Mouse (Mus musculus) CH12.LX (cell line): ENCODE measurements around the gene Tnnc2. TPM values are rescaled to one million over a fixed set of nuclear protein-coding genes. Genes with fewer than 3 reads are reported as not detected.

Experiments
- DNase-seq: peaks from one replicate; pipeline ENCODE4 v3.0.0-alpha.2; 2013; ENCODE audit errors: extremely low read depth
- H3K27ac ChIP-seq: 2 replicates; pipeline ENCODE4 v1.5.1; 2012; ENCODE audit warnings: low read depth, mild to moderate bottlenecking, control low read depth, moderate library complexity; ENCODE audit not compliant: insufficient read depth
- H3K27me3 ChIP-seq: replicated peaks from 2 replicates; pipeline ENCODE3; 2012; ENCODE audit warnings: inconsistent platforms
- H3K36me3 ChIP-seq, 2 experiments: replicated peaks in 1 of 2; 2 replicates each; pipeline versions ENCODE3 to v1.6.1; 2012; ENCODE audit warnings: inconsistent platforms in 1 of 2, low read length in 1 of 2, mild to moderate bottlenecking in 1 of 2, mixed read lengths in 1 of 2, moderate library complexity in 1 of 2; ENCODE audit not compliant: control insufficient read depth in 1 of 2, insufficient read depth in 1 of 2
- H3K4me1 ChIP-seq, 2 experiments: 2 replicates each; pipeline ENCODE4 v1.6.1; 2012; ENCODE audit warnings: inconsistent platforms in 1 of 2, moderate library complexity in 1 of 2; ENCODE audit not compliant: insufficient read depth in 2 of 2, control insufficient read depth in 1 of 2
- H3K4me2 ChIP-seq: 2 replicates; pipeline ENCODE4 v1.6.1; 2012; ENCODE audit warnings: low read depth, mild to moderate bottlenecking, control low read depth; ENCODE audit not compliant: poor library complexity, insufficient read depth, severe bottlenecking
- H3K4me3 ChIP-seq, 3 experiments: fragments of 150-350 bp in 1 of 3; sonication (generic) in 1 of 3; replicated peaks in 1 of 3; 2 replicates each; pipeline versions ENCODE3 to v1.5.1; 2011 to 2012; ENCODE audit warnings: low read depth in 2 of 3, low read length in 2 of 3, mild to moderate bottlenecking in 2 of 3, moderate library complexity in 2 of 3, control low read depth in 1 of 3, improper control_type of control experiment in 1 of 3, inconsistent platforms in 1 of 3, mixed read lengths in 1 of 3; ENCODE audit not compliant: poor library complexity in 1 of 3
- H3K79me2 ChIP-seq: replicated peaks from 2 replicates; pipeline ENCODE4 v1.6.1; 2012; ENCODE audit warnings: mild to moderate bottlenecking, moderate library complexity; ENCODE audit not compliant: control insufficient read depth, poor library complexity, insufficient read depth, severe bottlenecking; ENCODE audit errors: extremely low read depth
- H3K9ac ChIP-seq: 2 replicates; pipeline ENCODE4 v1.6.1; 2012; ENCODE audit warnings: low read depth, mild to moderate bottlenecking, control low read depth, moderate library complexity; ENCODE audit not compliant: insufficient read depth
- H3K9me3 ChIP-seq: replicated peaks from 2 replicates; pipeline ENCODE3; 2012; ENCODE audit warnings: low read length, inconsistent platforms, mixed read lengths
- BHLHE40 ChIP-seq: IDR thresholded peaks from 2 replicates; pipeline ENCODE4 v1.6.1; 2011; ENCODE audit warnings: mild to moderate bottlenecking, low read depth, low read length, improper control_type of control experiment
- CHD2 ChIP-seq: IDR thresholded peaks from 2 replicates; pipeline ENCODE4 v1.6.1; 2011; ENCODE audit warnings: low read length, improper control_type of control experiment
- CTCF ChIP-seq, 2 experiments: IDR thresholded peaks in 1 of 2; conservative IDR thresholded peaks in 1 of 2; 2 replicates each; pipeline ENCODE4 v1.5.1; 2011 to 2012; ENCODE audit warnings: low read depth in 2 of 2, low read length in 2 of 2, improper control_type of control experiment in 1 of 2, inconsistent platforms in 1 of 2, mild to moderate bottlenecking in 1 of 2, moderate library complexity in 1 of 2
- E2F4 ChIP-seq: IDR thresholded peaks from 2 replicates; pipeline ENCODE4 v1.6.1; 2011; ENCODE audit warnings: low read depth, low read length, improper control_type of control experiment; ENCODE audit not compliant: insufficient replicate concordance
- EP300 ChIP-seq: IDR thresholded peaks from 2 replicates; pipeline ENCODE4 v1.6.1; 2011; ENCODE audit warnings: low read length, improper control_type of control experiment
- HCFC1 ChIP-seq: IDR thresholded peaks from 2 replicates; pipeline ENCODE4 v1.6.1; 2012; ENCODE audit warnings: low read depth, mild to moderate bottlenecking, inconsistent platforms, low read length, improper control_type of control experiment
- IRF4 ChIP-seq: IDR thresholded peaks from 2 replicates; pipeline ENCODE4 v1.6.1; 2014; ENCODE audit warnings: low read depth, mild to moderate bottlenecking, inconsistent platforms, low read length, improper control_type of control experiment
- MAFK ChIP-seq: IDR thresholded peaks from 2 replicates; pipeline ENCODE4 v1.6.1; 2011; ENCODE audit warnings: low read length, improper control_type of control experiment; ENCODE audit not compliant: insufficient replicate concordance
- MAX ChIP-seq: IDR thresholded peaks from 2 replicates; pipeline ENCODE4 v1.6.1; 2011; ENCODE audit warnings: low read length, improper control_type of control experiment
- MAZ ChIP-seq: IDR thresholded peaks from 2 replicates; pipeline ENCODE4 v1.6.1; 2012; ENCODE audit warnings: low read depth, mild to moderate bottlenecking, inconsistent platforms, low read length, improper control_type of control experiment, moderate library complexity
- MEF2A ChIP-seq: IDR thresholded peaks from 2 replicates; pipeline ENCODE4 v1.6.1; 2014; ENCODE audit warnings: low read depth, mild to moderate bottlenecking, inconsistent platforms, low read length, improper control_type of control experiment, borderline replicate concordance
- MXI1 ChIP-seq: IDR thresholded peaks from 2 replicates; pipeline ENCODE4 v1.6.1; 2011; ENCODE audit warnings: mild to moderate bottlenecking, low read depth, low read length, improper control_type of control experiment
- MYC ChIP-seq: IDR thresholded peaks from 2 replicates; pipeline ENCODE4 v1.6.1; 2011; ENCODE audit warnings: low read depth, mild to moderate bottlenecking, improper control_type of control experiment, low read length
- NELFE ChIP-seq: IDR thresholded peaks from 2 replicates; pipeline ENCODE4 v1.6.1; 2011; ENCODE audit warnings: low read depth, low read length, improper control_type of control experiment
- NRF1 ChIP-seq: IDR thresholded peaks from 2 replicates; pipeline ENCODE4 v1.6.1; 2014; ENCODE audit warnings: low read depth, mild to moderate bottlenecking, inconsistent platforms, low read length, improper control_type of control experiment, moderate library complexity
- PAX5 ChIP-seq: IDR thresholded peaks from 2 replicates; pipeline ENCODE4 v1.6.1; 2012; ENCODE audit warnings: low read length, inconsistent platforms, mixed read lengths
- POLR2AphosphoS2 ChIP-seq: IDR thresholded peaks from 2 replicates; pipeline ENCODE4 v1.6.1; 2011; ENCODE audit warnings: low read depth, low read length, improper control_type of control experiment
- RAD21 ChIP-seq: IDR thresholded peaks from 2 replicates; pipeline ENCODE4 v1.6.1; 2011; ENCODE audit warnings: low read depth, mild to moderate bottlenecking, low read length, improper control_type of control experiment, moderate library complexity
- RCOR1 ChIP-seq: conservative IDR thresholded peaks from 2 replicates; pipeline ENCODE4 v1.6.1; 2012; ENCODE audit warnings: low read depth, mild to moderate bottlenecking, inconsistent platforms, low read length, improper control_type of control experiment
- SIN3A ChIP-seq: IDR thresholded peaks from 2 replicates; pipeline ENCODE4 v1.6.1; 2012; ENCODE audit warnings: low read length, improper control_type of control experiment, inconsistent platforms
- SMC3 ChIP-seq: IDR thresholded peaks from 2 replicates; pipeline ENCODE4 v1.6.1; 2011; ENCODE audit warnings: low read depth, low read length, improper control_type of control experiment
- TBP ChIP-seq: conservative IDR thresholded peaks from 2 replicates; pipeline ENCODE4 v1.6.1; 2011; ENCODE audit warnings: low read depth, low read length, improper control_type of control experiment
- TCF12 ChIP-seq: IDR thresholded peaks from 2 replicates; pipeline ENCODE4 v1.6.1; 2014; ENCODE audit warnings: low read depth, mild to moderate bottlenecking, inconsistent platforms, low read length, improper control_type of control experiment
- UBTF ChIP-seq: IDR thresholded peaks from 2 replicates; pipeline ENCODE4 v1.6.1; 2012; ENCODE audit warnings: low read depth, mild to moderate bottlenecking, inconsistent platforms, low read length, improper control_type of control experiment, moderate library complexity
- USF1 ChIP-seq: IDR thresholded peaks from 2 replicates; pipeline ENCODE4 v1.6.1; 2014; ENCODE audit warnings: low read depth, mild to moderate bottlenecking, inconsistent platforms, low read length, improper control_type of control experiment
- USF2 ChIP-seq: conservative IDR thresholded peaks from 2 replicates; pipeline ENCODE4 v1.6.1; 2011; ENCODE audit warnings: low read depth, low read length, improper control_type of control experiment
- ZMIZ1 ChIP-seq: IDR thresholded peaks from 2 replicates; pipeline ENCODE4 v1.6.1; 2012; ENCODE audit warnings: low read depth, mild to moderate bottlenecking, inconsistent platforms, low read length, improper control_type of control experiment
- dilution Hi-C: fragments of 300-500 bp; cut with MboI; formaldehyde crosslinking; loops from 2 replicates; pipeline ENCODE4 v1.14.3; 2020; ENCODE audit warnings: low sequenced_read_pairs; ENCODE audit not compliant: extremely low pct_unique_long_range_greater_than_20kb, extremely low pct_ligation_motif_present
- in situ Hi-C: fragments of 300-500 bp; cut with MboI; formaldehyde crosslinking; loops from 3 replicates; pipeline ENCODE4 v1.14.3; 2019; ENCODE audit warnings: low sequenced_read_pairs, low pct_ligation_motif_present, low pct_unique_long_range_greater_than_20kb, mixed read lengths
- polyA plus RNA-seq: library from polyadenylated mRNA; unstranded; fragments of >175 nt; gene quantifications from 2 replicates; pipeline ENCODE4 v1.2.1, GENCODE M21; 2012; ENCODE audit warnings: low read depth; ENCODE audit not compliant: insufficient read length
- total RNA-seq, 2 experiments: library from RNA; depleted of rRNA; stranded (reverse); fragments of 300-350 nt in 1 of 2; fragments of >200 nt in 1 of 2; gene quantifications; 2 replicates each; pipeline ENCODE4 v1.2.3; 2012 to 2014

The Tnnc2 gene
- total and polyA plus RNA-seq, 3 experiments, result not detected

DNA sequence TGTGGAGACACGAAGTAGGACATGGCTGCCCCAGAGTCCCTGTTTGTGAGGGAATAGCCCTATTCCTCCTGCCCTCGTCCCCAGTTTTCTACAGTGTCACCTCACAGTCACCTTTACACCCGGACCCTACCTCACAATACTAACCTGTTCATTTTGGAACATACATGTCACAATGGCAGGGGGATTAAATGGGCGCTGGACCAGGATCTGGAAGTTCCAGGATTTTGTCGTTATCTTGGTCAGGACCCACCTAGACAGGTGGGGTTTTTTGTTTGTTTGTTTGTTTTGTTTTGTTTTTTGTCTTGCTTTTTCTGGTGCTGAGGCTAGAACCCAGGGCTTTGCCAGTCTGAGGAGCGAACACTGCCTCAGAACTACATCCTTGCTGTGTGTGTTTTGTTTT lies 48.7 kb upstream of the Tnnc2 start, which contains the start of gene Spata25:
Spata25 (minus strand) TSS at position 101 of the 400 bp plus-strand sequence.
- DNase-seq, result no peak
- peaks cover 8 to 55% of the 10 kb centered on the region in 2 experiments for H3K4me1 ChIP-seq
- H3K4me3 ChIP-seq, result no peak within 1 kb of the TSS
- H3K27me3 ChIP-seq, result peaks cover 1% of the 10 kb centered on the region
- dilution Hi-C loops (no loop called here), in situ Hi-C loops (no loop called here)
- no peak within 1 kb of the TSS for H3K4me2 ChIP-seq
- TF ChIP-seq MAX (no peak), CTCF (conservative IDR thresholded peaks at IDR 0.05 in 1 of 2, IDR thresholded peaks at IDR 0.05 in 1 of 2; ENCODE audit: low read depth in 2 of 2, low read length in 2 of 2) (no peak), SMC3 (no peak), TBP (no peak), NELFE (no peak), USF2 (no peak), RAD21 (no peak), E2F4 (no peak), POLR2AphosphoS2 (no peak), NRF1 (no peak), RCOR1 (no peak), MAZ (no peak), USF1 (no peak), UBTF (no peak), MXI1 (no peak), HCFC1 (no peak), PAX5 (no peak), BHLHE40 (no peak), TCF12 (no peak)
- H3K9me3 ChIP-seq, result no peaks in the 10 kb centered on the region
- no peak within 1 kb of the TSS for H3K9ac ChIP-seq
- no peak within 1 kb of the TSS for H3K27ac ChIP-seq
- H3K79me2 ChIP-seq, result no peaks in the 10 kb centered on the region; the same call in 1 of the 2 replicates
- H3K36me3 ChIP-seq, result peaks cover 31 to 45% of the 10 kb centered on the region in 2 experiments

DNA sequence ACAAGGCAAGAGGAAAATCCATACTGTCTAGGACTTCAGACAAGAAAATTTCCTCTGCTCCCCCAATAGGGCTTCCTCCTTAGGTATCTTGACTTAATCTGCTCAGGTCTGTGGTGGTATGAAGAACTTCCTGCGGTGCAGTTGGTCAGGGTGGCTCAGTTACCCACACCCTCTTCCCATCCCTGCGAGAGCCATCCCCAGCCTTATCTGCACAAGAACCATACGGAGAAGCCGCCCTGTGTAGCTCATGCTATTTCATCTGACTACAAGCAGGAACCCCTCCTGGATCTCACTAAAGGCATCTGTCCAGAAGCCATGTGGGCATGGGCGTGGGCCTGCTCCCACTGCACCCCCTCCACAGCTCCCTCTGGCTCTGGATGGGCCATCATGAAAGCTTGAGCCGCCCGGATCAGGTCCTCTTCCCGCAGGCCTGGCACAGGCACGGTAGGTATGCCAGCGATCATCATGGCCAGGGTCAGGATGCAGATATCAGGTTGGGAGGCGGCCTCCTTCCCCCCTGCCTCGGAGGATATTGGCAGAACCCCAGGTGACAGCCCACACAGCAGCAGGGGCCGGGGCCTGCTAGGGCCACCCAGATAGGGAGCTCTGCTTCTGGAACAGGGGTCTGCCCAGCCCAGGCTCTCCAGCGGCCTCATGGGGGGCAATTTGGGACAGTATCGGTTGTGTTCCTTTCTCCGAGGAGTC lies 47.5 kb upstream of the Tnnc2 start:
- TF ChIP-seq MAFK, result no peak
- TF ChIP-seq ZMIZ1, result no peak
- TF ChIP-seq CHD2, result no peak
- TF ChIP-seq MEF2A, result no peak
- no peak for TF ChIP-seq IRF4
- TF ChIP-seq MAZ, result no peak
- TF ChIP-seq RCOR1, result no peak
- no peak for TF ChIP-seq POLR2AphosphoS2
- TF ChIP-seq UBTF, result no peak
- TF ChIP-seq USF1, result no peak
- TF ChIP-seq MXI1, result no peak
- no peak for TF ChIP-seq SIN3A
- TF ChIP-seq HCFC1, result no peak
- TF ChIP-seq EP300, result no peak
- TF ChIP-seq MYC, result no peak
- no peak for TF ChIP-seq MAX
- no peaks in the 10 kb centered on the region for H3K27me3 ChIP-seq
- DNase-seq, result no peak
- H3K9ac ChIP-seq, result no peak overlapping the region
- no peak overlapping the region for H3K4me2 ChIP-seq
- in situ Hi-C loops, result no loop called here
- dilution Hi-C loops, result no loop called here
- H3K36me3 ChIP-seq, result peaks cover 31 to 45% of the 10 kb centered on the region in 2 experiments
- peaks cover 5 to 55% of the 10 kb centered on the region in 2 experiments for H3K4me1 ChIP-seq
- no peak overlapping the region for H3K4me3 ChIP-seq
- H3K9me3 ChIP-seq, result no peaks in the 10 kb centered on the region
- no peaks in the 10 kb centered on the region; the same call in 1 of the 2 replicates for H3K79me2 ChIP-seq
- no peak overlapping the region for H3K27ac ChIP-seq
